ENCODE assay signal across 31 mouse cellular contexts in genomic region chr2:35459316-35459715, GRCm38 (mm10). TPM values are rescaled to one million over a fixed set of nuclear protein-coding genes. Genes with fewer than 3 reads are reported as not detected.
DNase-seq lines count a peak whose midpoint lies in the region; ATAC-seq and TF ChIP-seq lines count a peak whose summit lies in the region.
"Had no signal": no experiment of that assay in that cellular context is flagged by ENCODE, and none has a peak within 500 bp of the region (broad histone marks: within the 10 kb centered on the region; RNA-seq: fewer than 3 reads in every experiment).

No protein-coding gene starts in this region.

- H3K27ac ChIP-seq in heart, embryonic 14.5 days (replicated peaks in 1 of 2; ENCODE audit: control insufficient read depth in 1 of 2, insufficient read depth in 1 of 2, low read depth in 2 of 2, low read length in 2 of 2): no peak overlapping the region
- no peak overlapping the region for H3K27ac ChIP-seq in CH12.LX (ENCODE audit: insufficient read depth, low read depth)
- no peak overlapping the region for H3K27ac ChIP-seq in liver, embryonic 13.5 days
- H3K27ac ChIP-seq: embryonic facial prominence, embryonic 13.5 days; hindbrain, embryonic 14.5 days; limb, embryonic 12.5 days; neural tube, embryonic 12.5 days; stomach, postnatal 0 days had no signal

- ATAC-seq in heart, embryonic 14.5 days (ENCODE audit: insufficient number of reproducible peaks, insufficient read depth, low FRiP score, low read depth): no peak
- no peak for ATAC-seq in liver, embryonic 13.5 days (ENCODE audit: low read depth)
- ATAC-seq: activated CD4-positive, CD25-positive, alpha-beta regulatory T cell, adult 4 months; forebrain, embryonic 14.5 days; intestine, postnatal 0 days; lung, postnatal 0 days; midbrain, embryonic 16.5 days had no signal

- in situ Hi-C loops in CH12.LX (cut with MboI; ENCODE audit: low pct_ligation_motif_present, low pct_unique_long_range_greater_than_20kb, low sequenced_read_pairs): no loop called here

- no peak overlapping the region for H3K9ac ChIP-seq in heart, embryonic 14.5 days (ENCODE audit: low read length)
- no peak overlapping the region for H3K9ac ChIP-seq in CH12.LX (ENCODE audit: insufficient read depth, low read depth)
- H3K9ac ChIP-seq in liver, embryonic 13.5 days: no peak overlapping the region
- H3K9ac ChIP-seq: embryonic facial prominence, embryonic 13.5 days; hindbrain, embryonic 14.5 days; limb, embryonic 12.5 days; neural tube, embryonic 12.5 days had no signal

- peaks cover 3% of the 10 kb centered on the region; the same call in 1 of the 2 replicates for H3K36me3 ChIP-seq in heart, embryonic 14.5 days (ENCODE audit: control insufficient read depth, insufficient read depth, low read length)
- peaks cover 2 to 20% of the 10 kb centered on the region in 2 experiments for H3K36me3 ChIP-seq in CH12.LX (replicated peaks in 1 of 2; ENCODE audit: control insufficient read depth in 1 of 2, insufficient read depth in 1 of 2, low read length in 1 of 2)
- peaks cover 8% of the 10 kb centered on the region for H3K36me3 ChIP-seq in liver, embryonic 13.5 days
- H3K36me3 ChIP-seq: embryonic facial prominence, embryonic 13.5 days; limb, embryonic 12.5 days; neural tube, embryonic 12.5 days had no signal

- H3K4me2 ChIP-seq in heart, embryonic 14.5 days (ENCODE audit: low read length): peak overlapping the region; percentile 95
- 0 out of 2 replicates have a peak overlapping the region, but pooled peaks have one; percentile 23 for H3K4me2 ChIP-seq in CH12.LX (ENCODE audit: insufficient read depth, low read depth, poor library complexity, severe bottlenecking)
- H3K4me2 ChIP-seq in liver, embryonic 13.5 days: peak overlapping the region; percentile 96
- H3K4me2 ChIP-seq: hindbrain, embryonic 14.5 days; limb, embryonic 12.5 days; neural tube, embryonic 12.5 days had no signal

- no peak for TF ChIP-seq POLR2A in CH12.LX (IDR thresholded peaks at IDR 0.05; ENCODE audit: low read depth, low read length)

- H3K27me3 ChIP-seq in heart, embryonic 14.5 days (ENCODE audit: control insufficient read depth, insufficient read depth, low read length): no peaks in the 10 kb centered on the region
- H3K27me3 ChIP-seq in CH12.LX (replicated peaks): no peaks in the 10 kb centered on the region
- no peaks in the 10 kb centered on the region for H3K27me3 ChIP-seq in liver, embryonic 13.5 days

- dilution Hi-C loops in CH12.LX (cut with MboI; ENCODE audit: extremely low pct_ligation_motif_present, extremely low pct_unique_long_range_greater_than_20kb, low sequenced_read_pairs): no loop called here

- TF ChIP-seq EP300 in CH12.LX (IDR thresholded peaks at IDR 0.05; ENCODE audit: low read length): no peak

- TF ChIP-seq RAD21 in CH12.LX (IDR thresholded peaks at IDR 0.05; ENCODE audit: low read depth, low read length): no peak

- H3K4me1 ChIP-seq in heart, embryonic 14.5 days (ENCODE audit: control insufficient read depth in 2 of 2, insufficient read depth in 2 of 2, low read length in 2 of 2): peaks cover 13 to 20% of the 10 kb centered on the region in 2 experiments
- peaks cover 4 to 22% of the 10 kb centered on the region in 2 experiments; a peak in 3 of 4 replicates for H3K4me1 ChIP-seq in CH12.LX (ENCODE audit: control insufficient read depth in 1 of 2, insufficient read depth in 2 of 2)
- H3K4me1 ChIP-seq in liver, embryonic 13.5 days (replicated peaks): peaks cover 64% of the 10 kb centered on the region

- peaks cover 52% of the 10 kb centered on the region for H3K79me2 ChIP-seq in CH12.LX (replicated peaks; ENCODE audit: control insufficient read depth, extremely low read depth, insufficient read depth, poor library complexity, severe bottlenecking)

- H3K4me3 ChIP-seq in heart, embryonic 14.5 days (ENCODE audit: control insufficient read depth in 1 of 2, insufficient read depth in 1 of 2, low read depth in 1 of 2, low read length in 2 of 2): no peak overlapping the region
- H3K4me3 ChIP-seq in CH12.LX (replicated peaks in 1 of 3; ENCODE audit: low read depth in 2 of 3, low read length in 2 of 3, poor library complexity in 1 of 3): no peak overlapping the region
- H3K4me3 ChIP-seq in liver, embryonic 13.5 days (replicated peaks): peak overlapping the region; percentile 71; the same call in 1 of the 2 replicates
- H3K4me3 ChIP-seq: embryonic facial prominence, embryonic 13.5 days; limb, embryonic 12.5 days; neural tube, embryonic 12.5 days had no signal

- no peaks in the 10 kb centered on the region for H3K9me3 ChIP-seq in heart, embryonic 14.5 days (ENCODE audit: control insufficient read depth, low read length)
- peaks cover 7% of the 10 kb centered on the region for H3K9me3 ChIP-seq in CH12.LX (replicated peaks; ENCODE audit: low read length)
- no peaks in the 10 kb centered on the region for H3K9me3 ChIP-seq in liver, embryonic 13.5 days (replicated peaks)
- H3K9me3 ChIP-seq: embryonic facial prominence, embryonic 13.5 days; limb, embryonic 12.5 days; neural tube, embryonic 12.5 days had no signal

- DNase-seq in heart, adult 11 months: peak; percentile 52
- DNase-seq in heart, postnatal 4 days: no peak
- DNase-seq in heart, adult 9 months (ENCODE audit: low spot score in 2 of 2): no peak
- no peak for DNase-seq in CH12.LX (ENCODE audit: extremely low read depth)
- DNase-seq in liver, embryonic 13.5 days: no peak
- no peak for DNase-seq in natural killer cell, adult 2 months (ENCODE audit: low spot score in 2 of 2)
- no peak for DNase-seq in thymus, postnatal 25 days
- DNase-seq: adrenal gland, adult 2 months; adrenal gland, postnatal 36 days; cerebellum, adult 18-20 months; cerebellum, postnatal 10 days; gastrocnemius, postnatal 14 days; kidney, adult 9 months; kidney, postnatal 10 days; layer of hippocampus, postnatal 36 days; lung, adult 18-20 months; lung, postnatal 4 days; right cerebral cortex, adult 18-20 months; thymus, adult 18-20 months; thymus, postnatal 36 days had no signal

- TF ChIP-seq CTCF in CH12.LX (conservative IDR thresholded peaks at IDR 0.05 in 1 of 2, IDR thresholded peaks at IDR 0.05 in 1 of 2; ENCODE audit: low read depth in 2 of 2, low read length in 2 of 2): no peak

TF ChIP-seq in CH12.LX, 34 proteins besides CTCF, POLR2A, EP300 and RAD21:
- TF ChIP-seq CHD1 (IDR thresholded peaks at IDR 0.05; ENCODE audit: low read depth, low read length) (no peak), ZMIZ1 (IDR thresholded peaks at IDR 0.05; ENCODE audit: low read depth, low read length) (no peak), JUND (conservative IDR thresholded peaks at IDR 0.05; ENCODE audit: low read depth, low read length) (no peak), RCOR1 (conservative IDR thresholded peaks at IDR 0.05; ENCODE audit: low read depth, low read length) (no peak), USF2 (conservative IDR thresholded peaks at IDR 0.05; ENCODE audit: low read depth, low read length) (no peak), ZNF384 (IDR thresholded peaks at IDR 0.05; ENCODE audit: low read depth, low read length) (no peak), TBP (conservative IDR thresholded peaks at IDR 0.05; ENCODE audit: low read depth, low read length) (no peak), MYC (IDR thresholded peaks at IDR 0.05; ENCODE audit: low read depth, low read length) (no peak)

RNA-seq across cellular contexts. Expression of gene Ggta1, which starts 3.7 kb away (rescaled TPM):
- 10 to 100 TPM; 21.5 to 22.3 TPM for total RNA-seq in heart, postnatal 4 days (2021)
- 37.9 and 39.4 TPM in 2 replicates for polyA plus RNA-seq in heart, embryonic 14.5 days (2014; fragmentation: Nextera tagmentation; extraction: Ambion mirVana)
- total RNA-seq in CH12.LX (2012; rRNA removed) (55.8 and 67.2 TPM in 2 replicates), CH12.LX (2014; rRNA removed) (46.9 and 52.0 TPM in 2 replicates)
- polyA plus RNA-seq in CH12.LX (2012; ENCODE audit: insufficient read length, low read depth): 38.4 and 40.5 TPM in 2 replicates
- polyA plus RNA-seq in liver, embryonic 13.5 days (2015; fragmentation: Nextera tagmentation; extraction: Ambion mirVana): 7.8 and 9.4 TPM in 2 replicates

Comparison
In these comparisons a context has a peak if more than half of its experiments do, and no peak if none do; other contexts are left out.
1. H3K4me2 ChIP-seq: peak in every context shown above with its lines; median percentile 96 in liver, embryonic 13.5 days; 95 in heart, embryonic 14.5 days; 23 in CH12.LX.